Mouse (Mus musculus) cerebellum, postnatal 25 days (tissue): ENCODE data around the gene Samd4b.
A peak's percentile ranks its signal among the peaks of the same experiment; 100 is the strongest.
"Not testable (repeated sequence)": the region's sequence is repeated elsewhere in the genome, so short reads cannot be mapped to it uniquely, and the experiment has no call there.

Source experiments
- DNase-seq, 2 experiments: peaks; one replicate each; pipeline ENCODE4 v3.0.0; 2021; ENCODE audit warnings: mixed read lengths in 2 of 2

Samd4b gene

DNA sequence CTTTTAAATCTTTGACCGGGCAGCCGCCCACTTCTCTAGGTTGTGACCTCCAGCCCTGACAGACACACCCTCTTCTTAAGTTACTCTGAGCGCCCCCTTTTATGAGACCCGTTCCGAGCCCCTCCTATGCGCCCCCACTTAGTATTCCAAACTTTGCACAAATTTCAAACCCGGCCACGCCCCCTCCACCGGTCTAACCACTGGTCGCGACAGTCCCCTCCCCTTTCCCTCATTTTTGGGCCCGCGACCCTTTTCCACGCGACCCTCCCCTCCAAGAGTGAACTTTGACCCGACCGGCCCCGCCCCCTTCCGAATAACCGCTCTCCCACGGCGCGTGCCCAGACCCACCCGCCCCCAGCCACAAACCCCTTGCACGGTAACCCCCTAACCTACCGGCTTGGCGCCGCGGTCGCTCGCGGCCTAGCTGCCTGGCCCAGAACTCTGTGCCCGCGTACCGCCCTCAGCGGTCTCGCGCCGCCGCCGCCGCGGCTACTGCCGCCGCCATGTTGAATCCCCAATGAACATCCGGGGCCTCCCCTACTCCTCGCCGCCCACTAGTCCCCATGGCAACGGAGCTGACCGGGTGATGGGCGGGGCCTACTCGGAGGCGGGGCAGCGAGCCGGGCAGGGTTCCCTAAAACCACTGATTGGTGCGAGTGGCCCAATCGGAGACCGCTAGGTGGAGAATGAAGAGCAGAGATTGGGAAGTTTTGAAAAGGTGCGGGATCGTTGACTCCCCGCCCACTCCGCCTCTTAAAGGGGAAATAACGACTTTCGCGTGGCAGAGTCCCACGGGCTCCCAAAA lies at the start of gene Samd4b, which contains the start of gene Pak4:
TSS of gene Samd4b (minus strand) at position 503 of the 805 bp plus-strand sequence.
TSS of gene Pak4 (minus strand) at position 544 of the 805 bp plus-strand sequence.
- peak; percentile 99 to 100 for DNase-seq

DNA sequence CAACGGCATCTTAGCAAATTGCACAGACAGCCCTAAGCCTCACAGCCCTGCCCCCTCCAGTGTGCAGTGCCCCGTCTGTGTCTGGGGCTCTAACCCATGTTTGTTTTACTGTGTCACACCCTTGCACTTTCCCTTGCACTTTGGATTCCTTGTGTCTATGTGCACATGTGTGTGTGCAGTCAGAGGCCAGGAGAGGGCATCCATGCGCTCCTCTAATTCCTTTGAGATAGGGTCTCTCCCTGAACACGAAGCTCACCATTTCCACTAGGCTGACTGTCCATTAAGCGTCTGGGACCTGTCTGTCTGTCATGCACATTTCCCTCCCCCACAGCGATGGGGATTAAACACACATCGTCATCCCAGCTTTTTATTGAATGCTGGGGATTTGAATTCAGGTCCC lies 49.1 kb upstream of the Samd4b start:
- no peak for DNase-seq

DNA sequence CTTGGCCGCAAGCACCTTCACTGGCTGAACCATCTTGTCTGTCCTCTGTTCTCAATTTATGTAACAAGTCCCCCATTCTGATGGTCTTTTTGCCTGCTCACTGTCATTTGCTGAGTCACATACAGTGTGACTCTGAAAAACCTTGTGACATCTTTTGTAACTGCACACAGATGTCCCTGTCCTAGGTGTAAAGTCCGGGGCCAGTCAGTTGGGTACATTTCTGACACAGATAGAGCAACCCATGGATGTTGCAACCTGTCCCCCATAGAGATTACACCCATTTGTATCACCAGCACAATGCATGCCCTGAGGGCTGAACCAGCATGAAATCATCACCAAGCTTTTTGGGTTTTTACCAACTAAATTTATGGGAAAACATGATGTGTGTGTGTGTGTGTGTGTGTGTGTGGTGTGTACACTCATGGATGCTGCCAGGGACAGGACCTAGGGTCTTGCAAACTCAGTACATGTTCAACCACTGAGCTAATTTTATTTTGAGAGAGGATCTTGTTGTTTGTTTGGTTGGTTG lies 48.1 kb upstream of the Samd4b start:
- no peak for DNase-seq

DNA sequence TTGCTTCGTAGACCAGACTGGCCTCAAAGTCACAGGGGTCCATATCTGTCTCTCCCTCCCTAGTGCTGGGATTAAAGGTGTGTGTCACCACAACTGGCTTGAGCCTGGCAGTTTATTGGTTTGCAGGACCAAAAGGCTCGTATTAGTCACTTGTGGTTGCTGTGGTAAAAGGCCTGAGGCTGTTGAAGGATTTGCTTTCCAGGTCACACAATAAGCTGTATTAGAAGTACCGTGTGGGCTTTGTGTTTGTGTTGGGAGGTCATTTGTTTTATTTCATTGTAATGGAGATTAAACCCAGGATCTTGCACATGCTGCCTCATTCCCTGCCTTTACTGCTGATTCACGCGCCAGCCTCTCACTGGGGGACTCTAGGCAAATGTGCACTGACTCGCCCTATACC lies 47.4 kb upstream of the Samd4b start:
- no peak for DNase-seq

DNA sequence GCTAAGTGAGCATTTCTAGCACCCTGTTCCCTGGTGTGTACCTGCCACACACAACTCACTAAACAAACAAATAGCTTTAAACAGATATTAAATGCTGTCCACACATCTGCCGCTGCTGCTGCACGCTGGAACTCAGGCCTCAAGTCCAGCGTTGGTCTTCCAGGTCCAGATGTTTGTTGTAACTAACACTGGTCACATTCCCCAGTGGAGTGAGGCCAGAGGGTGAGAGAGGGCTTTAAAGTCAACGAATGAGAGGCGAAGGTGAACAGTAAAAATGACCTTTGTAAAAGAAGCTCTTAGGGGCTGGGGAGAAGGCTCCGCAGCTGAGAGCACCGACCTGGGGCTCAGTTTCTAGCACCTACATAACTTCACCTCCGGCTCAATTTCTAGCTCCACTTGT lies 43.6 kb upstream of the Samd4b start:
- no peak for DNase-seq

DNA sequence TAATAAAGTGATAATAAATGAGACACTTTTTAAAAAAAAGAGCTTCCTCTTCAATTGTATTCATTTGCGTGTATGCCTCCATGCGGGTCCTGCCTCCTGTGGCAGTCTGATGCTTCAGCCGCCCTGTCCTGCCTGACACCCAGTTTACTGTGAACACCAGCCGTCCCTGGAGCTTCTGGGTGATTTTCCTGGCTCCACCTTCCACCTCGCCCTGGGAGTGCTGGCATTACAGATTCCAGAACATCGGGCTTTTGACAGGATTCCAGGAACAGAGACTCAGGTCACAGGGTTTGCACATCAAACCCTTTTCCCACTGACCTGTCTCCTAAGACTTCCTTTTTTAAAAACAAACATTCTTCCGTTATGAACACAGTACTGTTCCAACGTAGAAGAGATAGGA lies 39.6 kb upstream of the Samd4b start:
- peak; percentile 18 to 22 for DNase-seq

DNA sequence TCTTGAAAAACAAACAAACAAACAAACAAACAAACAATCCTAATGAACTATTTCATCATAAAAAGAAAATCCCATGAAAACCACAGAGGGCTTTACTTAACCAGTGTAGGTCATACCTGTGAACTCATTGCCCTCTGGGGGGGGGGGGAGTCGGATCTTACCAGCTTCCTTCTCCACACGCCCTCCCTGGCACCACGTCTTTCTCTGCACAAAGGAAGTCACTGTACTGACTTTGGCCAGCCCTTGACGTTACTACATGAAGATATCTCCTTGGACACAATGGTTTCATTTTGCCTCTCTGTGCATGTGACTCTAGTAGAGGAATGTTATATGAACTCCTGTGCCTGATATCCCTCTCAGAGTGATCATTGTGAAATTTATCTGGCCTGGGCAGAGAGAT lies 36.2 kb upstream of the Samd4b start:
- DNase-seq: no peak

DNA sequence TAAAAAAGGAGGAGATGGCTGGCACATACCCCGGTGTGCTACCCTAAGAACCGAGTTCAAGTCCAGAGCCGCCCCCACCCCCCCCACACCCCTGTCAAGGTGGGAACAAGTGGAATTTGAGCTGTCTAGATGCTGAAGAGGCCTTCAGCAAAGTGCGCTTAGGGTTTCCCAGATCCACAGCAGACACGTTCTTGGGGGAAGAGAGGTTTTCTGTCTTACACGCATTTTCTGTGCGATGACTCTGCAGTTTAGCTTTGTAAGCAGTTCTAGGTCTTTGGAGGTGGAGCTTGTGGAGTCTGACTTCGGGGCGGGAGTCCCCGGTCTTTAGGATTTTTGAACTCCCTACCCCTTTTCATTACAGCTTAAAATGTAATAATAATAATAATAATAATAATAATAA lies 33.1 kb upstream of the Samd4b start, which contains the start of gene Acp7:
TSS of gene Acp7 (minus strand) at position 260 of the 400 bp plus-strand sequence.
- no peak for DNase-seq

DNA sequence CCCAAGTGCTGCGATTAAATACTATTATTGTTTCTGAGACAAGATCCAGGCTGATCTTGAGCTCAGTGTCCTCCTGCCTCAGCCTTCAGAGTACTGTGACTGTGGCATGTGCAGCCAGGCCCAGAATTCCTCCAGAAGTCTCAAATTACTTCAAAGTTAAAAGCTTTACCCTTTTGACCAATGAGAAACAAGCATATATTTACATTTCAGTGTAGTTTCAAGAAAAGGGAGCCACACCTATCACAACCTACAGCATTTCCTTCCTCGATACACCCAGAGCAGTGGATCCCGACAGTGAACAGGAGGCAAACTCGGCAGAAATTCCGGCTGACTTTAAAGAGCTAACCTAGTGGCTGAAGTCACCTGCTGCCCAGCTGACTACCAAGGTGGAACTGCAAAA lies 26.8 kb upstream of the Samd4b start:
- no peak for DNase-seq

DNA sequence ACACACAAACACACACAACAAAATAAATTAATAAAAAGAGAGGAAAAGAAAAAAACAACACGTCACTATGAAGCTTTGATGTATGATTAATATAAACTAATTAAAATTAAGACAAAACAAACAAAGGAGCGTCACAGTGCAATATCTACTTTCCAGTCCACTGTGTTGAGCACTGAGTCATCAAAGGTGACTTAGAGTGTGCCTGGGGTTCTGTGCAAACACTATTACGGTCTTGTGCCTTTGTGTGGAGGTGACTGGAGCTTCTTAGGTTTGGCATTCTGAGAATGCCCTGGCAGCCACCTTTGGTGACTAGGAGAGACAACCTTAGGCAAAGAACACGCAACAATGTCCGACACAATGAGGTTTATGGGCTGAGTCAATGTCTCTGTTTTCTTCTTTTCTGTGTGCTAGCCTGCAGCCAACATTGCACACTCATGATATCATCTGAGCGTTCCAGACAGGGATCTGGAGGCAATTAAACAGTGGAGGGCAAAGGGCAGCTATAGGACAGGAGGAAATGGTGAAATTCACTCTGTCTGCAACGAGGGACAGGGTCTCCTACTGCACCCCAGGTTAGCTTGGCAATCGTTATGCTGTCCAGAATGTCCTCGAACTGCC lies 21.3 kb upstream of the Samd4b start:
- DNase-seq: no peak

DNA sequence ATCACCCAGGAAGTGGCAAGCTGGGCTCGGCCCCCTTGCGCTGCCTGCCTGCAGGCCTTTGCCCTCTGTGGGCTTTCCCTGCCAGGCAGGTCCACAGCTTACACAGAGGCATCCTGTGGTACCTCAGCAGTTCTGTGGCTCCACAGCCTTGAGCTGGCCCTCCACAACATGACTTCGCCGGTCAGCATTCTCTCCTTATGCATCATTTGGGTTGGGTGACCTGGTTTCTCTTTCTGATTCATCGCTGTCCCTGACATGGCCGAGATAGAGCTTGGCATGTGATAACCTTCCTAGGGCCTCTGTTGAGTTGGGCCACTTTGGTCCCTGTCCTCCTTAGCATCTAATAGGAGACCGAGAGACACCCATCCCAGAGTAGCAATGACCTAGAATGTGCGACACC lies 8.0 kb upstream of the Samd4b start:
- DNase-seq: no peak

DNA sequence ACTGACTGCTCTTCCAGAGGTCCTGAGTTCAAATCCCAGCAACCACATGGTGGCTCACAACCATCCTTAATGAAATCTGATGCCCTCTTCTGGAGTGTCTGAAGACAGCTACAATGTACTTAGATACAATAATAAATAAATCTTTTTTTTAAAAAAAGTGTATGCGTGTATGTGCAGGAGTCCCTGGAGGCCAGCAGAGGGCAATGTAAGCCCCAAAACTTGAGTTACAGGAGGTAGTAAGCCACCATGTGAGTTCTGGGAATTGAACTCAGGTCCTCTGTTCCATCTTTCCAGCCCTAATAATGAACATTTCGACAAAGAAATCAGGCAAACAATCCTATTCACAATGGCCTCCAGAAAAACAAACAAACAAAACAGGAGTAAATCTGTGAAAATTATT lies 5.8 kb upstream of the Samd4b start:
- DNase-seq: not testable (repeated sequence)

DNA sequence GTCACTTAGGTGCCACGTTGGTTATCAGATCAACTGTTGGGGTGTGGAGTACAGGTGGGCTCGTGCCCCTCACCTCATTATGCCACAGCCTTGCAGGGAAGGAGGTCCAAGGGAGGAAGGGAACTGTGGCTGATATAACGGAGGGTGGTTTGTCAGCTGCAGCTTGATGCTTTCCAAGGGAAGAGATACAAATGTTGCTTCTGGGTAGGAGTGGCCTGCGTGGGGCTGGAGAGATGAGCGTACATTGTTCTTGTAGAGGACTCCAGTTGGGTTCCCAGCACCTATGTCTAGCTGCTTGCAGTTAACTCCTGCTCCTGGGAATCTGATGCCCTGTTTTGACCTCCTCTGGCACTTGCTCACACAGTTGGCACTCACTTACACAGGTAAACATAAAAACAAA lies 5.2 kb upstream of the Samd4b start:
- DNase-seq: no peak

DNA sequence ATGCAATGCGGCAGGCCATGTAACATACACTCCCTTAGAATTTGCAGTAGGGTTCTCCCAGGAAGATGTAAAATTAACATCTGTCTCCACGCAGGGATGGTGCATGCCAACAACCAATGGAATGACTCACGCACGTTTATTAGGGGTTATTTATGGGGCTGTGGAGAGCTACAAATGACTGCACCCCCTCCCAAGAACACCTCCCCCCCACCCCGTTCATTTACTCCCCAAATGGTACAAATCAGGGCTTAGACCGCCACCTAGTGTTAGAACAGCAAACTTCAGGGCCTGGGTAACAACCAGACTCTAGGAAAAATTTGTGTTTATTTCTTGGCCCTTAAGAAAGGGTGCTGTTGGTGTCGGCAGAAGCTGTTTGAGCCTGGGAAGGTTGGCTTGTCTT lies 3.7 kb upstream of the Samd4b start:
- DNase-seq: peak; percentile 67 to 84

DNA sequence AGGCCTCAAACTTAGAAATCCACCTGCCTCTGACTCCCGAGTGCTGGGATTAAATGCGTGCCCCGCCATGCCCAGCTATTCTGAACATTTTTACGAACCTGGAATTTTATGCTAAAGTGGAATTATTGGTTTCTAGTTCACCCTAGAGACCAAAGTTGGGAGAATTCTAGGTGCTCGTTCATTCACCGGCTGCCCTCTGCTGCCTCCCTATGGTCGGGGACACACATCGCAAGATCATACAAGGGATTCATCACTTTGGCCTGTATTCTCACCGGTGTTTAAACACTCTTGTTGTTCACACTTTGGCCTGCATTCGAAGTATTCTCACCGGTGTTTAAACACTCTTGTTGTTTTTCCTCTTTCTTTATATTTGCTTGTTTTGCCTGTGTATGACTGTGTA lies 3.1 kb upstream of the Samd4b start:
- DNase-seq: peak; percentile 82 to 86

DNA sequence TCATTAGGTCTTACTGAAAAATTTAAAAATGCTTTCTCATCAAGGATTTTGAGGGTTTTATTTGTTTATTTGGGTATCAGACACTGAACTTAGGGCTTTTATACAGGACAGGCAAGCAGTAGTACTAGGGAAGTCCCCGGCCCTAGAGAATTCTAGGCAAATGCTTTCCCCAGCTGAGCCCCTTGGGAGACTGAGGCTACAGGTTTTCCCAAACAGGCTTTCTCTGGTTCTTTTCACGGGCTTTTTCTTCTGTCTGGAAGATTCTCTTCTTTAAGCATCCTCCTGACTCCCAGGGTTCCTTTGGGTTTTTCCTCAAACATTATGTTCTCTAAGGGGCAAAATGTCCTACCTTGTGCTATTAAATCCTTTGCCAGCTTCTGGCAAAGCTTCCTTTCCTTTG lies 1.0 kb upstream of the Samd4b start:
- no peak for DNase-seq

DNA sequence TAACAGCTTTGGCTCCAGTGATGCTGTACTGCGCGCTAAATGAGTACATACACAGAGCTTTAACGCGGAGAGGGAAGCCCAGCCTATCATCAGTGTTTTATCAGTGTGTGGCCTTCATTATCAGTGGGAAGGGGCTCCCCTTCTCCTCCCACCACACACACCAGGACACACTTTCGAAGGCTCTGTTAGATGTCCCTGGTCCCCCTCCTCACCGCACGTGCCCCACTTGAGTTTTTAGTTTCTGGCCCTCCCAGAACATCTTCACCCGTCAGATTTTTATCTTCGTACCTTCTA lies 720 bp downstream of the Samd4b start:
- DNase-seq: no peak

DNA sequence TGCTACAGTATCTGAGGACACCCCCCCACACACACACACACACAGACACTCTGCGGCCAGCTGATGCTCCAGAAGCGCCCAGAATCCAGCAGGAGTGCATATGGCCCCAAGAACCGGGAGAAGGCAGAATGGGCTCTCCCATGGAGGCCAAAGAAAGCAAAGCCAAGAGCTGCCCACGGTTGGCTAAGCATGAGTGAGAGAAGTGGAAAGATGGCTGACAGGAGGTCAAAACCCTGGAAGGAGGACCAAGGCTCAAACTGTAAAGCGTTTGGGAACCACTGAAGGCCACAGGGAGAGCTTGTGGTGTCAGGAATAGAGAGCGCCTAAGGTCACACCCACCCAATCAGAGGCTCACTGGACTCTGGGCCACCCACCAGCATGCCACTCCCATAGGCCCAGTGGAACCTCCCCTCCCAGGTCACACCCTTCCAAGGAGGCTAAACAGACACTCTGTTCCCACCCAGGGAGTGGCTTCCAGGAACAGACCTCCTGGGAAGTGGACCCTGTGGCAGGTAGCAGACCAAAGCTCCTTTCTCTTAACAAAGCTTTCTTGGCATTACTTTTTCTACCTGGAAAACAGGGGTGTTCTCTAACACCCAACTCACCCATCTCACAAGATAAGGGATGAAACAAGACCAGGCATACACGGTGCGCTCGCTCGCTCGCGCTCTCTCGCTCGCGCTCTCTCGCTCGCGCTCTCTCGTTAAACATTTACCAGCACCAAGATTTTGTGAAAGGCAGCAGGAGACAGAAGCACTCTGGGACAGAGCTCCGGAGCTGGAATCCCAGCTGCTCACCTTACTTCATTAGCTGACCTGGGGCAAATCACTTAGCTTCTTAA lies 1.3 kb downstream of the Samd4b start:
- no peak for DNase-seq

DNA sequence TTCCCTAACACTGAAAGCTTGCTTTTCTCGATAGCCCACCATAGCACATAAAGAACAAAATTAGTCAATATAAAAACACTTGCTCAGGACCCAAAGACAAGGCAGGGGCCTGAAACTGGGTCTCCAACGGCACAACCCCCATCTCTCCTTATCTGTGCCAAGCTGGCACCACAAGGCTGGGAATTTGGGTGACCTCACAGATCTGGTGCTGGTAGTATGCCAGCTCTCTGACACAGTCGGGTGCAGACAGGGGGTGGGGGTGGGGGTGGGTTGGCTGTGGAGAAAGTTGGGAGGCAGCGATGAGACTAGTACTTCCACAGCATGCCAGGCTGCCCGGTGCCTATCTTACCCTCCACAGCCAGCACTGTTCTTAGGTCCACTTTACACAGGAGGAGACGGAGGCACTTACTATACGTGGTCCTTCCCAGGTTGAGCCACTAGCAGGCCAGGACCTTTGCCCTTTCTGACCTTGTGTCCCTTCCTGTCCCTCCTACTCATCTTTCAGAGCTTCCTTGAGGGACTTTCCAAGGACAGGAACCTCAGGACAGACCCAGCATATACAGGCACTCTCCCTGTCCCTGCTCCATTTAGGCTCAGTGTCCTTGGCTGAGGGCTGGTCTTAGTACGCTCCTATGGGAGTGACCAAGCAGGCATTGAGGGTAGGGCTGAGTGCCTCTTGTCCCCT lies 2.1 kb downstream of the Samd4b start:
- no peak for DNase-seq

DNA sequence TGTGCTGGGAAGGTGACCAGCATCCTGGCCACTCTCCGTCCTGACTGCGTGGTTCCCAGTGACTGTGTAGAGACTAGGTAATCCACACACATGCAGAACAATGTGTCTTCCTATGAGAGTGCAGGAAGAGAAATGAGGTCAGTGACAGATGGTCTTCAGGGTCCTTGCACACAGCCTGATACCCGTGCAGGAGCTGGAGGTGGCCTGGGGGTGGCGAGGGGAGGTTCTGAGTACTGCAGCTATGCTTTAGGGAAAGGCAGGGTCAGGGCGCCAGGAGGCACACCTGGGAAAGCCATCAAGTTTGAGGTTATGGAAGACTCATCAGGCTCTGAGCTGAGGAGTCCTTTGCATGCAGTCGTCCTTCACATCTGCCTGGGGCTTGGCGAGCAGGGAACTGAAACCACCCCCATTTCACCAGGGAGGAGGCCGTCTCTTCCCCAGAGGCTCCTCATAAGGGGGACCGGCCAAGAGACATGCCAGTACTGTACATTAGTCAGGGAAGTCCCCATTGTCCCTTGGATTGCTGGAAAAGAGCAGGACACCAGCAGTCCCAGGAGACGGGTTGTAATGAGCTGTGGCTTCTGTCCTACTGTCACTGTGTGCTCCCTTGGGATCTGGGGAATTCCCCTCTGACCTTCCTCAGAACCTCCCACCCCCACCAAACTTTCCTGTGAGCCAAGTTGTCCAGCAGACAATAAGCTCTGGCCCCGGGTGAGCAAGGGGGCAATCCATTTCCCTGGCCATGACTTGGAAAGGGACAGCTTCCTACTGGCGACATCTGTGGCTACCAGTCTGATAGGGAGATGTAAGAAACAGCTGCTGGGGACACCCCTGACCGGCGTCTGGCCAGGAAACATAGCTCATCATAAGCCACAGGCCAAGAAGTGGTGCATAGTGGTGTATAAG lies 4.5 kb downstream of the Samd4b start:
- no peak for DNase-seq

DNA sequence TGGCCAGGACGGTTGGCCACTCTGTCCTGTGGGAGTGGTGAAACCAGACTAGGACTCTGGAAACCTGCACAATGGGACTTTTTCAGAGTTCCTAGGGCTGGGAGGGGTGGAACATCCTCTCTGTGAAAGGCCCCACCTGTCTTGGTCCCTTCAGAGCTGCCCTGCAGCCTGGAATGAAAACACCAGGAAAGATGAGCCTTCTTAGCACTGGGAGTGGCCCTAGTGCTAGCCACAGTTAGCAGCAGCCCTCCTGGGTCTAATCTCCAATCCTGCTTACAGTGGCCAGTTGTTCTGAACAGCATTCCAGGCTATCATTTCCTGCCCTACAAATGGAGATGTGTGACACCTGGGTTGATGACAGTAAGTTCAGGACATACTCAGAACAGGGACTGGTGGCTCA lies 6.1 kb downstream of the Samd4b start:
- no peak for DNase-seq

DNA sequence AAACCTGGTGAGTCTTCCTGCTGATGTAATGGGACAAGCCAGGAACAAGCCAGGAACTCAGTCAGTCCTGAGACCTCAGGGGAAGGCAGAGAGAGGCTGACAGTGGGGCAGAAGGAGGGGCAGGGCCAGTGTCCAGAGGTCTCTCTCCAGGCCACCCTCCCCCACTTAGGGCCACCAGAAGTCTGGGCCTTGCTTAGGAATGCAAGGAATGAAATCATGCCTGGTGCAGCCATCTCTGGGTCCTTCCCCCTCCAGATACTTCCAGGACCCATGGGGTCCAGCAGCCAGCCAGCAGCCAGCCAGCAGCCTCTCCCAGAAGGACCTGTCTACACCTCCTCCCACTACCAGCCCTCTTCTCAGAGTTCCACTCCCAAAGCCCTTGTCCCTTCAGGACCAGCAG lies 10.3 kb downstream of the Samd4b start:
- no peak for DNase-seq
